10 mouse cellular contexts compared by ENCODE assay signal in the genomic region with DNA sequence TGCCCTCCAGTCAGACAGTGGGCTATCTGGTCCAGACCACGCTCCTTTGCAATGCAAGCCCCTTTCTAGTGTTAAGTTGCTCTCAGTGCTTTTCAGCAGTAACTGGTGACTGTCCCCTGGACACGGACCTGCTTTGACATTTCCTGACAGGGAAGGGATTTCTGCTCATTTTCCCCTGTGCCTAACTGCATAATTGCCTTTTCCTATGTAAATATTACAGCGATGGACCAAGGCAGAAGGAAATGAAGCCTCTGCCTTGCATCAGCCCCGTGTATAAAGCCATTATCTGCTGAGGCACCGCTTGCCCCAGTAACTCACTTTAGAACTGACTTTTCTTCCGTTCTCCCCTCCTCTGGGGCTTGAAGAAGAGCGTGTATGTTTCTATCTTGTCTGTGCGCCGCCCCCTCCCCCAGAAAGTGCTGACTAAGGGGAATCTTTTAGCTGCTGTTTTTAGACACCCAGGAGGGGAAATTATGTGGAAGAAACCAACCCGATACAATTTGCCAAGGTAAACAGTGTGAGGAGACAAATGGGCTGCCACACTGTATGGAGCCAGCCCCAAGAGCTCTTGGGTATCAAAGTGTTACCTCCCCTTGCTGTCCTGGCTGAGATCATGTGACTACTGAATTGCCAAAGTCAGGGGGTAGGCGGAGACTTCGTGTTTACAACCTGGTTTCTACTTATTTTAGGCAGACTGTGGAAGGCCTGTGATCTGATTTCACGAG. TPM values are rescaled to one million over a fixed set of nuclear protein-coding genes. Genes with fewer than 3 reads are reported as not detected.
A peak's percentile ranks its signal among the peaks of the same experiment; 100 is the strongest.
DNase-seq lines count a peak whose midpoint lies in the region; TF ChIP-seq lines count a peak whose summit lies in the region.
"Had no signal": no experiment of that assay in that cellular context is flagged by ENCODE, and none has a peak within 500 bp of the region (broad histone marks: within the 10 kb centered on the region; RNA-seq: fewer than 3 reads in every experiment).

No protein-coding gene starts in this region.

- H3K27ac ChIP-seq in heart, embryonic 10.5 days, result no peak overlapping the region
- H3K27ac ChIP-seq in ES-E14 (ENCODE audit: insufficient read depth, low read depth, low read length, poor library complexity, severe bottlenecking), result no peak overlapping the region
- H3K27ac ChIP-seq in midbrain, embryonic 10.5 days (replicated peaks), result no peak overlapping the region
- no peak overlapping the region for H3K27ac ChIP-seq in kidney, adult 2 months (ENCODE audit: insufficient read depth, low read depth, low read length)

- H3K9me3 ChIP-seq in heart, embryonic 10.5 days, result no peaks in the 10 kb centered on the region
- H3K9me3 ChIP-seq in ES-E14 (ENCODE audit: control insufficient read depth, insufficient read depth, low read depth, low read length), result no peaks in the 10 kb centered on the region
- no peaks in the 10 kb centered on the region for H3K9me3 ChIP-seq in midbrain, embryonic 10.5 days (replicated peaks)

- H3K9ac ChIP-seq in ES-E14 (ENCODE audit: insufficient read depth, low read depth, low read length, poor library complexity, severe bottlenecking), result no peak overlapping the region

- H3K27me3 ChIP-seq in heart, embryonic 10.5 days (ENCODE audit: insufficient read depth, poor library complexity, severe bottlenecking), result peaks cover 79% of the 10 kb centered on the region
- H3K27me3 ChIP-seq in midbrain, embryonic 10.5 days (ENCODE audit: low read depth, poor library complexity, severe bottlenecking), result peaks cover 77% of the 10 kb centered on the region
- H3K27me3 ChIP-seq in kidney, adult 2 months (replicated peaks; ENCODE audit: control insufficient read depth, insufficient read depth, low read length), result peaks cover 2% of the 10 kb centered on the region

- no peaks in the 10 kb centered on the region for H3K36me3 ChIP-seq in heart, embryonic 10.5 days
- no peaks in the 10 kb centered on the region for H3K36me3 ChIP-seq in ES-E14 (ENCODE audit: control insufficient read depth, insufficient read depth, low read length, poor library complexity, severe bottlenecking)
- H3K36me3 ChIP-seq in midbrain, embryonic 10.5 days, result no peaks in the 10 kb centered on the region
- H3K36me3 ChIP-seq in kidney, adult 2 months (ENCODE audit: control insufficient read depth, insufficient read depth, low read length), result no peaks in the 10 kb centered on the region

- TF ChIP-seq CTCF in kidney, adult 2 months (conservative IDR thresholded peaks at IDR 0.05; ENCODE audit: insufficient read depth, insufficient read length, low read depth, low read length), result no peak

- peaks cover 40% of the 10 kb centered on the region for H3K4me1 ChIP-seq in heart, embryonic 10.5 days
- H3K4me1 ChIP-seq in ES-E14 (ENCODE audit: control insufficient read depth in 2 of 2, insufficient read depth in 2 of 2, low read length in 2 of 2, poor library complexity in 1 of 2), result peaks cover 0 to 8% of the 10 kb centered on the region in 2 experiments; a peak in 2 of 4 replicates
- H3K4me1 ChIP-seq in midbrain, embryonic 10.5 days, result peaks cover 40% of the 10 kb centered on the region
- 0 out of 2 replicates have a peak, but pooled peaks cover 6% of the 10 kb centered on the region for H3K4me1 ChIP-seq in kidney, adult 2 months (ENCODE audit: control insufficient read depth, insufficient read depth, low read length)

- WGBS in heart, embryonic 10.5 days, result 3% methylated on average over 13 of the region's 13 CpGs
- WGBS in midbrain, embryonic 10.5 days, result 8% methylated on average over 13 of the region's 13 CpGs
- 26% methylated on average over 13 of the region's 13 CpGs for WGBS in kidney, adult 2 months

- peak; percentile 64 for DNase-seq in heart, embryonic 10.5 days (ENCODE audit: low spot score)
- no peak for DNase-seq in heart, adult 18-20 months
- no peak for DNase-seq in ES-E14 (ENCODE audit: low read depth, low spot score)
- peak; percentile 16 for DNase-seq in fibroblast of lung, adult 2 months (ENCODE audit: low read depth)
- peak; percentile 21 for DNase-seq in midbrain, embryonic 10.5 days (ENCODE audit: low spot score)
- no peak for DNase-seq in cerebellum, adult 9-11 months
- DNase-seq in kidney, adult 2 months, result no peak
- DNase-seq in cerebellum, adult 9-10 months, result no peak
- DNase-seq: left cerebral cortex, postnatal 4 days; thymus, postnatal 36 days had no signal

- in situ Hi-C loops in ES-E14 (cut with MboI; ENCODE audit: low sequenced_read_pairs in 2 of 2, unreplicated experiment in 2 of 2), result loop anchor here in 1 of 2 experiments (25.0 kb wide), 1 partner anchor 1014 kb away; no protein-coding TSS in a partner anchor

- no peak for TF ChIP-seq POLR2A in kidney, adult 2 months (IDR thresholded peaks at IDR 0.05; ENCODE audit: low read depth, low read length)

- H3K4me3 ChIP-seq in heart, embryonic 10.5 days, result peak overlapping the region; percentile 25; the same call in 1 of the 2 replicates
- no peak overlapping the region for H3K4me3 ChIP-seq in ES-E14 (ENCODE audit: insufficient read depth in 1 of 2, low read depth in 1 of 2, low read length in 2 of 2, poor library complexity in 1 of 2, severe bottlenecking in 1 of 2)
- no peak overlapping the region for H3K4me3 ChIP-seq in midbrain, embryonic 10.5 days
- H3K4me3 ChIP-seq in kidney, adult 2 months (ENCODE audit: insufficient read depth, low read depth, low read length), result no peak overlapping the region

TF ChIP-seq in ES-E14, 5 proteins besides CTCF, POLR2A, EP300 and RAD21:
- TF ChIP-seq MAFK (IDR thresholded peaks at IDR 0.05; ENCODE audit: insufficient read depth, low read depth, low read length) (peak; percentile 96), CHD2 (IDR thresholded peaks at IDR 0.05; ENCODE audit: low read depth, low read length) (no peak), HCFC1 (IDR thresholded peaks at IDR 0.05; ENCODE audit: borderline replicate concordance, insufficient read depth, low read length) (no peak), ZC3H11A (IDR thresholded peaks at IDR 0.05; ENCODE audit: borderline replicate concordance, low read depth, low read length) (no peak), ZNF384 (IDR thresholded peaks at IDR 0.05; ENCODE audit: low read depth, low read length) (no peak)

RNA-seq across cellular contexts. Expression of gene Adra2a, which starts 4.4 kb away (rescaled TPM):
- 0.26 TPM in 1 of 2 replicates, not detected in the other for polyA plus RNA-seq in heart, embryonic 10.5 days (2016; fragmentation: Nextera tagmentation; extraction: Ambion mirVana)
- under 1 TPM; 0.20 to 0.41 TPM for total RNA-seq in heart, adult 18-20 months (2021)
- total RNA-seq in ES-E14 (2012; rRNA removed), result 0.58 and 0.76 TPM in 2 replicates
- 0.62 and 0.71 TPM in 2 replicates for polyA plus RNA-seq in midbrain, embryonic 10.5 days (2016; fragmentation: Nextera tagmentation; extraction: Ambion mirVana)
- 1.8 TPM in 2 replicates for polyA plus RNA-seq in kidney, adult 2 months (2012; rRNA removed)

Comparison
In these comparisons a context has a peak if more than half of its experiments do, and no peak if none do; other contexts are left out.
1. DNase-seq: peak in heart, embryonic 10.5 days (single experiment), fibroblast of lung, adult 2 months (single experiment) and midbrain, embryonic 10.5 days (single experiment); none in heart, adult 18-20 months (0 of 2), ES-E14 (single experiment), cerebellum, adult 9-11 months (single experiment), kidney, adult 2 months (single experiment) and cerebellum, adult 9-10 months (single experiment).